Mouse (Mus musculus) heart, embryonic 13.5 days (tissue): ENCODE measurements around the gene Olfr484. TPM values are rescaled to one million over a fixed set of nuclear protein-coding genes. Genes with fewer than 3 reads are reported as not detected.
"Not testable (repeated sequence)": the region's sequence is repeated elsewhere in the genome, so short reads cannot be mapped to it uniquely, and the experiment has no call there.

Experiments used
- ATAC-seq: fragments of 200-750 bp; cut with Nextera tagmentation; 2 replicates; pipeline ENCODE4 v1.8.0; 2017; ENCODE audit warnings: moderate TSS enrichment; ENCODE audit not compliant: insufficient number of reproducible peaks, low FRiP score, low TSS enrichment; ENCODE audit errors: extremely low read depth
- H3K27ac ChIP-seq: fragments of 300-500 bp; sonication (generic); replicated peaks from 2 replicates; pipeline ENCODE4 v1.5.1; 2015; ENCODE audit warnings: moderate library complexity, mild to moderate bottlenecking, inconsistent platforms
- H3K27me3 ChIP-seq: fragments of 300-500 bp; sonication (generic); replicated peaks from 2 replicates; pipeline ENCODE4 v1.6.1; 2015; ENCODE audit warnings: mild to moderate bottlenecking, inconsistent platforms
- H3K36me3 ChIP-seq: fragments of 300-500 bp; sonication (generic); 2 replicates; pipeline ENCODE4 v1.6.1; 2015; ENCODE audit warnings: mild to moderate bottlenecking, inconsistent platforms
- H3K4me1 ChIP-seq: fragments of 300-500 bp; sonication (generic); 2 replicates; pipeline ENCODE4 v1.6.1; 2015; ENCODE audit warnings: inconsistent platforms
- H3K4me2 ChIP-seq: fragments of 300-500 bp; sonication (generic); 2 replicates; pipeline ENCODE4 v1.6.1; 2015; ENCODE audit warnings: inconsistent platforms, mild to moderate bottlenecking, moderate library complexity
- H3K4me3 ChIP-seq: fragments of 300-500 bp; sonication (generic); 2 replicates; pipeline ENCODE4 v1.5.1; 2015; ENCODE audit warnings: moderate library complexity, mild to moderate bottlenecking, inconsistent platforms
- H3K9ac ChIP-seq: fragments of 300-500 bp; sonication (generic); 2 replicates; pipeline ENCODE4 v1.6.1; 2015; ENCODE audit warnings: inconsistent platforms, mild to moderate bottlenecking, moderate library complexity
- H3K9me3 ChIP-seq: fragments of 300-500 bp; sonication (generic); 2 replicates; pipeline ENCODE4 v1.6.1; 2016; ENCODE audit warnings: inconsistent platforms
- WGBS: fragments of 180-500 bp; shearing (Covaris S2); methylation state at CpG from one replicate; pipeline ENCODE4 v1.1.7; 2015; ENCODE audit warnings: mixed read lengths; 5-methylcytosine and 5-hydroxymethylcytosine counted together
- polyA plus RNA-seq: library from polyadenylated mRNA; unstranded; fragments of >200 nt; fragmentation: Nextera tagmentation; extraction: Ambion mirVana; gene quantifications from 2 replicates; pipeline ENCODE4 v1.2.1, GENCODE M21; 2015

The Olfr484 gene
- not detected in 2 replicates for polyA plus RNA-seq

DNA sequence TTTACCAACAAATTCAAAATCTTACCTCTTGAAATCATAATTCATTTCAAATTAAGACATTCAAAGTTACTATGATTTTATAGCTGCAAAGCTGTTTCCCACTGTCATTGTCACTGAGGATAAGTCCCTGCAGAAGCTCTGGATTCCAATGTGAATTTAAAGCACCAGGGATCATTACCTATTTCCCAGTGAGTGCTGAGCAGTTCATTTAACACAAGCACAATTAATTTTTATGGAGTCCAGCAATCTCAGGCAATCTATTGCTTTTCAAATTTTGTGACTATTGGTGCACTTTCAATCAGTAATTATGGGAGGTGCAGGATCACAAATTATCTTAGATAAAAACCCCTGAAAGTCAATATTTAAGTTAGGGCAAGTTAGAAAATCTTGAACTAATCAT lies at the start of gene Olfr484:
Olfr484 (minus strand) TSS at position 101 of the 400 bp plus-strand sequence.
- Histone ChIP-seq H3K4me2 (no peak within 1 kb of the TSS), H3K27me3 (no peaks in the 10 kb centered on the region), H3K4me3 (no peak within 1 kb of the TSS), H3K36me3 (no peaks in the 10 kb centered on the region), H3K4me1 (no peaks in the 10 kb centered on the region), H3K9me3 (peaks cover 2% of the 10 kb centered on the region; the same call in 1 of the 2 replicates), H3K27ac (no peak within 1 kb of the TSS), H3K9ac (no peak within 1 kb of the TSS)
- no peak for ATAC-seq

DNA sequence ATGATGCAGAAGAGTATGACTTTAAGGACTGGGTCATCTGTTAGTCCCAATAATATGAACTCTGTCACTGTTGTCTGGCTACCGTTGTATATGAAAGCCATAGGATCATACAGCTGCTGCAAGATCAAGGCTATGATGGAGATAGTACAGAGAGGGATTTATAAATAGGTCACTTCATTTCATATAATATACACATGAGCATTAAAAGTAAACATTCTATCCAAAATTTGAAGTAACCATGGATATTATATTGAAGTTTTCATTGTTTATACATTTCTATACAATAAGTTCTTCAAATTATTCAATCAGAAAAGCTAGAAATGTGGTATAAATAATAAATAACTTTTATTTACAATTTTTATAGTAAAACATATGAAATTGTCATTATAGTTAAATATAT lies 45.4 kb upstream of the Olfr484 start, which contains the start of gene Olfr486:
Olfr486 (minus strand) TSS at position 101 of the 400 bp plus-strand sequence.
- H3K9me3 ChIP-seq, result peaks cover 10% of the 10 kb centered on the region
- not testable (repeated sequence) for H3K27me3 ChIP-seq, H3K4me3 ChIP-seq, ATAC-seq, H3K9ac ChIP-seq, H3K27ac ChIP-seq, H3K4me1 ChIP-seq, H3K36me3 ChIP-seq, H3K4me2 ChIP-seq
- 78% methylated on average over 1 of the region's 1 CpGs for WGBS

DNA sequence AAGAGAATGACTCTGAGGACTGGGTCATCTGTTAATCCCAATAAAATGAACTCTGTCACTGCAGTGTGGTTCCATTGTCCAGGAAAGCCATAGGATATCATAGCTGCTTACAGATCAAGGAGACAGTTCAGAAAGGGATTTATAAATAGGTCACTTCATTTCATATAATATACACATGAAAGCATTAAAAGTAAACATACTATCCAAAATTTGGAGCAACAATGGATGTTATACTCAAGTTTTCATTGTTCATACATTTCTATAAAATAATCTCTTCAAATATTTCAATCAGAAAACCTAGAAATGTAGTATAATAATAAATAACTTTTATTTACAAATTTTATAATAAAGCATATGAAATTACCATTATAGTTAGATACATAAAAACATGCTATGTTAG lies 32.5 kb upstream of the Olfr484 start, which contains the start of gene Olfr485:
Olfr485 (minus strand) TSS at position 101 of the 400 bp plus-strand sequence.
- no peaks in the 10 kb centered on the region for H3K4me1 ChIP-seq
- no peak within 1 kb of the TSS for H3K4me3 ChIP-seq
- H3K36me3 ChIP-seq, result no peaks in the 10 kb centered on the region
- ATAC-seq, result no peak
- H3K27me3 ChIP-seq, result no peaks in the 10 kb centered on the region
- no peak within 1 kb of the TSS for H3K27ac ChIP-seq
- H3K4me2 ChIP-seq, result no peak within 1 kb of the TSS
- H3K9me3 ChIP-seq, result no peaks in the 10 kb centered on the region
- no peak within 1 kb of the TSS for H3K9ac ChIP-seq

DNA sequence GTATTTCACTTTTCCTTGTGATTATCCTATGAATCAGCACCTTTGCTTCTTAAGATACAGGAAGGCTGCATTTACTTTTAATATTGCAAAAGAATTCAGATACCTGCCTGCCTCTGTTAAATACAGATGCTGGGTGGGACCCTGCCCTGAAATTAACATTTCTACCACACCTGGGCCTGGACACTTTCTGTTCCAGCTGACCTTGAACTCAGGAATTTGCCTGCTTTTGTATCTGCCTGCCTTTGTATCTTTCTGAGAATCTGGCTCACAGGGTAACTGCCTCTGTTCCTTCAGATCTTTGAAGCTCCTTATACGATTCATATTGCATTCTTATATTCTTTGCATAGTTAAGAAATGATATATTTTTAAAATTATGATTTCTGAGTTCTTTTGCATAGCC lies 5.8 kb downstream of the Olfr484 start:
- H3K9ac ChIP-seq, result no peak overlapping the region
- H3K4me3 ChIP-seq, result no peak overlapping the region
- no peak overlapping the region for H3K27ac ChIP-seq
- no peaks in the 10 kb centered on the region for H3K27me3 ChIP-seq
- no peaks in the 10 kb centered on the region for H3K9me3 ChIP-seq
- no peaks in the 10 kb centered on the region for H3K4me1 ChIP-seq
- no peaks in the 10 kb centered on the region for H3K36me3 ChIP-seq
- H3K4me2 ChIP-seq, result no peak overlapping the region
- WGBS, result 34% methylated on average over 1 of the region's 1 CpGs
- no peak for ATAC-seq

DNA sequence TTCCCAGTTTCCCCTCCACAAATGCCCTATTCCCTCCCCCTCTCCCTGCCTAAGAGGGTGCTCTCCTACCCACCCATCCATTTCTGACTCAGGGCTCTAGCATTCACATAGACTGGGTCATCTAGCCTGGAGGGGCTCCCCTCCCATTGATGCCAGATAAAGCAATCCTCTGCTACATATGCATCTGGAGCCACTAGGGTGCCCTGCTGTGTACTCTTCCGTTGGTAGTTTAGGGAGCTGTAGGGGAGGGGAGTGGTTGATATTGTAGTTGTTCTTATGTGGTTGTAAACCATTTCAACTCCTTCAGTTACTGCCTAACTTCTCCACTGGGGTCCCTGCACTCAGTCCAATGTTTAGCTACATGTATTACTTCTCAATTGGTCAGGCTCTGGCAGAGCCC lies 6.6 kb downstream of the Olfr484 start:
- no peaks in the 10 kb centered on the region for H3K27me3 ChIP-seq
- no peak overlapping the region for H3K9ac ChIP-seq
- no peak for ATAC-seq
- H3K4me2 ChIP-seq, result no peak overlapping the region
- H3K4me3 ChIP-seq, result no peak overlapping the region
- no peaks in the 10 kb centered on the region for H3K4me1 ChIP-seq
- 5% methylated on average over 1 of the region's 1 CpGs for WGBS
- no peak overlapping the region for H3K27ac ChIP-seq
- no peaks in the 10 kb centered on the region for H3K36me3 ChIP-seq
- H3K9me3 ChIP-seq, result no peaks in the 10 kb centered on the region

DNA sequence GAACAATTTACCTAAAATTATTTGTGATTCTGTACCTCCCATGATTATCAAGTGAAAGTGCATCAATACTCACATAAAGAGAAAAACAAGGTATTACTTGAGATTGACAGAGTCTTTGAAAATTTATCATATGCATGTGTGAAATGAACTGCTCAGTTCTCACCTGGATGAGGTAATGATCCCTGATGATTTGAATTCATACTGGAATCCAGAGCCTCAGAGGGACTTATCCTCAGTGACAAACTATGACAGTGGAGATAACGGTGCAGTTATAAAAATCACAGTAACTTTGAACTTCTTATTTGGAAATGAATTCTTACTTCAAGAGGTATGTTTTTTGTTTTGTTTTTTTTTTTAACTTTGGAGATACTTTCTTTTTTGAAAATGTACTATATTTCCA lies 26.7 kb downstream of the Olfr484 start, which contains the start of gene Olfr483:
Olfr483 (plus strand) TSS at position 301 of the 400 bp plus-strand sequence.
- Histone ChIP-seq H3K27ac (no peak within 1 kb of the TSS), H3K36me3 (no peaks in the 10 kb centered on the region), H3K9me3 (no peaks in the 10 kb centered on the region), H3K9ac (no peak within 1 kb of the TSS), H3K4me1 (no peaks in the 10 kb centered on the region), H3K27me3 (no peaks in the 10 kb centered on the region), H3K4me2 (no peak within 1 kb of the TSS), H3K4me3 (no peak within 1 kb of the TSS)
- ATAC-seq, result no peak
- 67% methylated on average over 1 of the region's 1 CpGs for WGBS

DNA sequence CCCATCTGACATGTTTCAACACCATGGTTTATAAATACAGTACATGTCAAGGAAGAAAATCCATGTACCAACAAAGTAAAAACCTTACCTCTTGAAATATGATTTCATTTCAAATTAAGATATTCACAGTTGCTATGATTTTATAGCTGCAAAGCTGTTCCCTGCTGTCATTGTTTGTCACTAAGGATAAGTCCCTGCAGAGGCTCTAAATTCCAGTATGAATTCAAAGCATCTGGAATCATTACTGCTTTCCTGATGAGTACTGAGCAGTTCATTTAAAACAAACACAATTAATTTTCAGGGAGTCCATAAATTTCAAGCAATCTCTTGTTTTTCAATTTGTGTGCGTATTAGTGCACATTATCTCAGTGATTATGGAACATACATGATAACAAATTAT lies 29.8 kb downstream of the Olfr484 start, which contains the start of gene Olfr482:
Olfr482 (minus strand) TSS at position 101 of the 400 bp plus-strand sequence.
- Histone ChIP-seq H3K9ac (no peak within 1 kb of the TSS), H3K4me3 (no peak within 1 kb of the TSS), H3K27ac (no peak within 1 kb of the TSS), H3K27me3 (no peaks in the 10 kb centered on the region), H3K4me1 (no peaks in the 10 kb centered on the region), H3K4me2 (no peak within 1 kb of the TSS), H3K9me3 (no peaks in the 10 kb centered on the region), H3K36me3 (no peaks in the 10 kb centered on the region)
- no peak for ATAC-seq
- WGBS, result 64% methylated on average over 1 of the region's 1 CpGs

DNA sequence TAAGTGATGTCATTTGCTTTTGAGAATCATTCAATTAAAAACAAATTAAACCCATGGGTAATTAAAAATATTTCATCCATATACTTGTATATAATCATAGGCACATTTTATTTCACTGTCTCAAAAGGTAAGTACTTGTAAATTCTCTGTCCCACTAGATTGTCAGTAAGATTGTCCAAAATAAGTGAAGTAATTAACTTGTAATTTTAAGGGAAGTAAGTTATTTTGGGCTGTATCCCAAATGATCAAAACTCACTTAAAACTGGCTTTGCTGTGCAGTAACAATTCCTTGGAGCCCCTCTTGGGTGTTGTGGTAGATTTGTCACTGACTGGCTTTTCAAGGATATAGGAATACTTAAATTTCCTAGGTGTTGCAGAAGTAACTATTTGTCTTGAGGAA lies 47.7 kb downstream of the Olfr484 start, which contains the start of gene Olfr481:
Olfr481 (plus strand) TSS at position 301 of the 400 bp plus-strand sequence.
- Histone ChIP-seq H3K9ac (no peak within 1 kb of the TSS), H3K36me3 (no peaks in the 10 kb centered on the region), H3K4me1 (no peaks in the 10 kb centered on the region), H3K4me3 (no peak within 1 kb of the TSS), H3K4me2 (no peak within 1 kb of the TSS), H3K27ac (no peak within 1 kb of the TSS), H3K27me3 (no peaks in the 10 kb centered on the region), H3K9me3 (peaks cover 4% of the 10 kb centered on the region; the same call in 1 of the 2 replicates)
- no peak for ATAC-seq

Other genes starting within 250 kb of the Olfr484 start
- not detected in 2 replicates for gene Olfr472, start 229.5 kb downstream of the Olfr484 start, polyA plus RNA-seq
- not detected in 2 replicates for gene Olfr473, start 197.0 kb downstream of the Olfr484 start, polyA plus RNA-seq
- gene Olfr474, start 172.8 kb downstream of the Olfr484 start, polyA plus RNA-seq, result not detected in 2 replicates
- not detected in 2 replicates for gene Olfr476, start 162.6 kb downstream of the Olfr484 start, polyA plus RNA-seq
- gene Olfr477, start 140.8 kb downstream of the Olfr484 start, polyA plus RNA-seq, result not detected in 2 replicates
- not detected in 2 replicates for gene Olfr478, start 93.5 kb downstream of the Olfr484 start, polyA plus RNA-seq
- not detected in 2 replicates for gene Olfr479, start 76.8 kb downstream of the Olfr484 start, polyA plus RNA-seq
- gene Olfr480, start 60.1 kb downstream of the Olfr484 start, polyA plus RNA-seq, result not detected in 2 replicates
- gene Olfr481, start 47.6 kb downstream of the Olfr484 start, polyA plus RNA-seq, result not detected in 2 replicates
- not detected in 2 replicates for gene Olfr482, start 29.9 kb downstream of the Olfr484 start, polyA plus RNA-seq
- not detected in 2 replicates for gene Olfr483, start 26.6 kb downstream of the Olfr484 start, polyA plus RNA-seq
- not detected in 2 replicates for gene Olfr485, start 32.4 kb upstream of the Olfr484 start, polyA plus RNA-seq
- gene Olfr486, start 45.3 kb upstream of the Olfr484 start, polyA plus RNA-seq, result not detected in 2 replicates
- not detected in 2 replicates for gene Olfr487, start 87.2 kb upstream of the Olfr484 start, polyA plus RNA-seq
- gene Olfr488, start 130.9 kb upstream of the Olfr484 start, polyA plus RNA-seq, result not detected in 2 replicates
- gene Olfr490, start 161.5 kb upstream of the Olfr484 start, polyA plus RNA-seq, result not detected in 2 replicates
- gene Olfr491, start 186.0 kb upstream of the Olfr484 start, polyA plus RNA-seq, result not detected in 2 replicates
- gene Olfr492, start 196.2 kb upstream of the Olfr484 start, polyA plus RNA-seq, result not detected in 2 replicates
- gene Olfr493, start 219.5 kb upstream of the Olfr484 start, polyA plus RNA-seq, result not detected in 2 replicates
- gene Olfr494, start 237.9 kb upstream of the Olfr484 start, polyA plus RNA-seq, result not detected in 2 replicates